Mouse (Mus musculus): ENCODE measurements around the gene Ptprk. TPM values are rescaled to one million over a fixed set of nuclear protein-coding genes. Genes with fewer than 3 reads are reported as not detected.

Ptprk gene
- polyA plus RNA-seq, 1 experiment from 2014 or later: 22.1 TPM

DNA sequence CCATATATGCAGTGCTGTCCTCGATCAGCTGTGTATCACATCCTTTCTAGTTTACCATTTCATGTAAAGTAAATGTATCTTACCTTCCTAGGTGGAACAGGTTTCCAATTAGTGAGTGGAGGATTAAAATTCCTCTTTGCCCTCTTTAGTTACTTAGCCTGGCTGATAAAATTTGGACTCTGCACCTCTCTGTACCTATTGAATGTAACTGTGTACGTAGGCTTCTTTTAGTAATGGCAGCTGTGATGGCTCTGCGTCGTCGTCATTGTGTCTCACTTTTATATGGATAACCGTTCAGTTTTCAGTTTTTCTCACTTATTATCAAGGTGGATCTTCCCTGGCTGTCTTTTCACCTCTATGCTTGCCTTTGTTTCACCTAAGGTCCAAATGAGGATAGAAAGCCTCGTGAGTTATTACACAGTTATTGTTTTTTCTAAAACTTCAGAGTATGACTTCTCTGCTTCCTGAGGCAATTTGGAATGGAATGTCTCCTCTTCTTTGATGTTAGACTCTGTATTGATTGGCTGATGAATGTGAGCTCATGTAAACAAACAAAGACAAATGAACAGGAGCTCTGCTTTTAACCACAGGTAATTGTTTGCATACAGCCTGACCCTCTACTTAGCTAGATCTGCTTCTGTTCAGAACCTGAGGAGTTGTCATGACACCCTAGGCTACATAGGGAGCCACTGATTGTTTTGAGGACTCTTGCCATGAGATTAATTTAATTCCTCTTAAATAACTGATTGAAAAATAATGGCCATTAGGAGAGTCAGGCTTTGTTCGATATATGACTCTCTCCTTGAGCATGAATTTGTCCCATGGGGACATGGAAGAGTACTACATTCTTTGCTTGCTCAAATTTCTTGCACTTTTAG is 197.3 kb downstream of the Ptprk start:
- no peaks in the 10 kb centered on the region for H3K9me3 ChIP-seq
- H3K4me1 ChIP-seq (replicated peaks): no peaks in the 10 kb centered on the region
- H3K4me3 ChIP-seq: no peak overlapping the region
- peaks cover 12% of the 10 kb centered on the region; the same call in 1 of the 2 replicates for H3K36me3 ChIP-seq
- DNase-seq (ENCODE audit: low spot score): no peak
- no peak overlapping the region for H3K27ac ChIP-seq
- WGBS: 87% methylated on average over 8 of the region's 8 CpGs
- H3K27me3 ChIP-seq (ENCODE audit: insufficient read depth, poor library complexity, severe bottlenecking): no peaks in the 10 kb centered on the region

DNA sequence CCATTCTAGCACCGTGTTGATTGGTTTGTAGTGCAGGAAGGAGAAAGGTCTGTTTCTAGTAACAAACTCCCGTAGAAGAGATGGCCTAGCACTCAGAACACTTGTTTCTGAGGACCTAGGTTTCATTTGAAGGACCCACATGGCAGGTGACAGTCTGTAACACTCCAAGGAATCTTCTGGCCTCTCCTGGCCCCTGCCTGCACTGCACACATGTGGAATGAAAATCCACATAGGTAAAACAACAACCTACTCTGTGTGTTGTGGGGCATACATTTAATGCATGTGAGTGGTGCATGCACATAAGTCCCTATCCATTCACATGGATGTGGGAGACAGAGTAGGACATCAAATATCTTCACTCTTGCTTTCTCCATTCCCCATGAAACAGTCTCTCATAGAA is 204.1 kb downstream of the Ptprk start:
- Histone ChIP-seq H3K4me1 (replicated peaks) (no peaks in the 10 kb centered on the region), H3K9me3 (no peaks in the 10 kb centered on the region), H3K4me3 (no peak overlapping the region), H3K36me3 (no peaks in the 10 kb centered on the region), H3K27me3 (ENCODE audit: insufficient read depth, poor library complexity, severe bottlenecking) (no peaks in the 10 kb centered on the region), H3K27ac (no peak overlapping the region)
- DNase-seq (ENCODE audit: low spot score): no peak
- WGBS: 90% methylated on average over 2 of the region's 2 CpGs

GRCm38 (mm10) chr10:28297531-28297930 is 222.9 kb downstream of the Ptprk start:
- WGBS: 26% methylated on average over 1 of the region's 1 CpGs
- DNase-seq (ENCODE audit: low spot score): no peak
- H3K27me3 ChIP-seq (ENCODE audit: insufficient read depth, poor library complexity, severe bottlenecking): no peaks in the 10 kb centered on the region

DNA sequence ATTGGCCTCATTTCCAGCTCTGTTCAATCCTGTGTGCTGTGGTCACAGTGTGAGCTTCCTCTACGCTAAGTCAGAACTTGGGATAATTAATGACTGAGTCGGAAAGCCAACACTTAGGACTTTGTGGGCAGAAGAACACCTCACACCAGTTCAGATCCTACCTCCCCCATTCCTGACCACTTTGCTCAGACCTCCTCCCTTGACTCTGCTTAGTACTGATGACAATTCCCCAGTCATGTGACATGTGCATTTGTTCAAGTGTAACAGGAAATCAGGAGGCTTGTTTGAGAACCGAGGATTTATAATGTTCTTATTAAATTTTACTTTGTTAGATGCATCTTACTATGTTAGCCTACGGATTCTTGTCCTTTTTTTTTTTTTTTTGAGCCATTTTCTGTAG is 224.6 kb downstream of the Ptprk start:
- no peak for DNase-seq (ENCODE audit: low spot score)
- 76% methylated on average over 4 of the region's 4 CpGs for WGBS

More at GRCm38 (mm10) chr10:28297531-28297930, 222.9 kb downstream of the Ptprk start:
- no peaks in the 10 kb centered on the region for H3K9me3 ChIP-seq
- H3K36me3 ChIP-seq: no peaks in the 10 kb centered on the region
- H3K4me3 ChIP-seq: no peak overlapping the region
- H3K27ac ChIP-seq: no peak overlapping the region
- H3K4me1 ChIP-seq (replicated peaks): 0 out of 2 replicates have a peak, but pooled peaks cover 3% of the 10 kb centered on the region

DNA sequence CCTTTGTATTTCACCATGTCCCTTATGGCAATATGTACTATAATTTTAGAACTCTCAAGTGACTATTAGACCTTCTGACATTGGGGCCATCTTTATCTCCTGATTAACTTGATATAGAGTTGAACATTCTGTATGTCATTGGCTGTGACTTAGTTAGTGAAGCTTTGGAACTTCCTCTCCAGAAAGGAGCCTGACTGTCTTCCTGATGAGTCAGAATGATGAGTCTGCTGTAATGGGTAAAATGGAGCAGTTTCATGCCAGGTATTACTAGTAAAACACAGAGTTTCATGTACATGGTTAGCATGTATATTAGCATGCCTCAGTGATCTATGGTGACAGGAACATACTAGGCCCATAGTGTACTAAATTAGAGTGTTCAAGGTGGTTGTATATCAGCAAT is 229.2 kb downstream of the Ptprk start:
- H3K27ac ChIP-seq: no peak overlapping the region
- no peak overlapping the region for H3K4me3 ChIP-seq
- no peaks in the 10 kb centered on the region for H3K27me3 ChIP-seq (ENCODE audit: insufficient read depth, poor library complexity, severe bottlenecking)
- H3K36me3 ChIP-seq: no peaks in the 10 kb centered on the region
- DNase-seq (ENCODE audit: low spot score): no peak
- H3K9me3 ChIP-seq: no peaks in the 10 kb centered on the region
- peaks cover 6% of the 10 kb centered on the region for H3K4me1 ChIP-seq (replicated peaks)

More for the DNA sequence above, 224.6 kb downstream of the Ptprk start:
- Histone ChIP-seq H3K27ac (no peak overlapping the region), H3K27me3 (ENCODE audit: insufficient read depth, poor library complexity, severe bottlenecking) (no peaks in the 10 kb centered on the region), H3K4me1 (replicated peaks) (0 out of 2 replicates have a peak, but pooled peaks cover 3% of the 10 kb centered on the region), H3K9me3 (no peaks in the 10 kb centered on the region), H3K36me3 (no peaks in the 10 kb centered on the region), H3K4me3 (no peak overlapping the region)

GRCm38 (mm10) chr10:28304292-28304875 is 229.8 kb downstream of the Ptprk start:
- Histone ChIP-seq H3K4me1 (replicated peaks) (peaks cover 6% of the 10 kb centered on the region), H3K27ac (no peak overlapping the region), H3K36me3 (no peaks in the 10 kb centered on the region), H3K9me3 (no peaks in the 10 kb centered on the region), H3K4me3 (no peak overlapping the region), H3K27me3 (ENCODE audit: insufficient read depth, poor library complexity, severe bottlenecking) (no peaks in the 10 kb centered on the region)
- 82% methylated on average over 4 of the region's 4 CpGs for WGBS
- no peak for DNase-seq (ENCODE audit: low spot score)

GRCm38 (mm10) chr10:28306451-28307086 is 231.9 kb downstream of the Ptprk start:
- Histone ChIP-seq H3K27ac (no peak overlapping the region), H3K9me3 (no peaks in the 10 kb centered on the region), H3K36me3 (no peaks in the 10 kb centered on the region), H3K4me1 (replicated peaks) (peaks cover 9% of the 10 kb centered on the region), H3K4me3 (no peak overlapping the region), H3K27me3 (ENCODE audit: insufficient read depth, poor library complexity, severe bottlenecking) (no peaks in the 10 kb centered on the region)
- no peak for DNase-seq (ENCODE audit: low spot score)
- 51% methylated on average over 6 of the region's 6 CpGs for WGBS

DNA sequence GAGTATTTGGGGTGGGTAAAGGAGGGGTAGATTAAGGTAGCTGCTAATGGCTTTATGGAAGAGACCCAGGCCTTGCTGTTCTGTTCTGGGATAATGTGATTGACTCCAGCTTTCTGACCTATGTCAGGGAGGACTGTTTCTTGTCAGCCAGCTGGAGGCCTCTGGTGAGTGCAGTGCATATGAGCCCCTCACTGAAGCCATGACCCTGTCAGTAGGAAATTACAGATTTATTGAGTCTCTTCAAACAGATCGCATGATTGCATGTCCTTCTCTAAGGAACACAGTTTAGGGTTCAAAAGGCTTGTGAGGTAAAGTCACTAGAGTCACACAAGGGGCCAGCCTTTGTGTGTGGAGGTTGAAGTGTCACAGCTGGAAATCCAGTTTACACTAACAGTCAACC is 236.7 kb downstream of the Ptprk start:
- H3K36me3 ChIP-seq: no peaks in the 10 kb centered on the region
- 57% methylated on average over 1 of the region's 1 CpGs for WGBS

GRCm38 (mm10) chr10:28322995-28323394 is 248.4 kb downstream of the Ptprk start:
- DNase-seq (ENCODE audit: low spot score): no peak
- no peaks in the 10 kb centered on the region for H3K27me3 ChIP-seq (ENCODE audit: insufficient read depth, poor library complexity, severe bottlenecking)
- no peaks in the 10 kb centered on the region for H3K36me3 ChIP-seq
- no peaks in the 10 kb centered on the region for H3K4me1 ChIP-seq (replicated peaks)
- no peak overlapping the region for H3K4me3 ChIP-seq
- no peak overlapping the region for H3K27ac ChIP-seq
- H3K9me3 ChIP-seq: no peaks in the 10 kb centered on the region
- 92% methylated on average over 2 of the region's 2 CpGs for WGBS

More for the DNA sequence above, 236.7 kb downstream of the Ptprk start:
- H3K27ac ChIP-seq: no peak overlapping the region
- no peaks in the 10 kb centered on the region for H3K9me3 ChIP-seq
- peaks cover 9% of the 10 kb centered on the region for H3K4me1 ChIP-seq (replicated peaks)
- no peak for DNase-seq (ENCODE audit: low spot score)
- H3K27me3 ChIP-seq (ENCODE audit: insufficient read depth, poor library complexity, severe bottlenecking): no peaks in the 10 kb centered on the region
- no peak overlapping the region for H3K4me3 ChIP-seq

DNA sequence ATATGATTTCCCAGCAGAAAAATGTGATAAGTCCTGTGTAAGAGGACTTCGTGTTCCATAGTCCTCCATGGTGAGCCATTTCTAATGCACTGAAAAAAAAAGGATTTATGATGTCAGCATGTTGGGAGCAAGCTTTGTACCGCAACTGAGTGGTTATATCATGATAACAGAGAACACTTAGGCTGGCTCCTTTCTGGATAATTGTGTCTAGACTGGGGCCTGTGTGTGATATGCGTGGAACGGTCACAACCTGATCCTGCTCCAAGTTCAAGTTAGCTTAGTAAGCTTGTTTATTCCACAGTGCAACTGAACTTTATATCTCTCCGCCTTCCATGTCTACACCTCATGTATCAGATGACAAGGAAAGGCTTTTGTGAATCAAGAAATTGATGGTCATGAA is 260.6 kb downstream of the Ptprk start:
- Histone ChIP-seq H3K4me3 (no peak overlapping the region), H3K27me3 (ENCODE audit: insufficient read depth, poor library complexity, severe bottlenecking) (no peaks in the 10 kb centered on the region), H3K36me3 (no peaks in the 10 kb centered on the region), H3K27ac (no peak overlapping the region), H3K4me1 (replicated peaks) (no peaks in the 10 kb centered on the region; the same call in 1 of the 2 replicates), H3K9me3 (no peaks in the 10 kb centered on the region)
- WGBS: 96% methylated on average over 5 of the region's 5 CpGs
- no peak for DNase-seq (ENCODE audit: low spot score)

DNA sequence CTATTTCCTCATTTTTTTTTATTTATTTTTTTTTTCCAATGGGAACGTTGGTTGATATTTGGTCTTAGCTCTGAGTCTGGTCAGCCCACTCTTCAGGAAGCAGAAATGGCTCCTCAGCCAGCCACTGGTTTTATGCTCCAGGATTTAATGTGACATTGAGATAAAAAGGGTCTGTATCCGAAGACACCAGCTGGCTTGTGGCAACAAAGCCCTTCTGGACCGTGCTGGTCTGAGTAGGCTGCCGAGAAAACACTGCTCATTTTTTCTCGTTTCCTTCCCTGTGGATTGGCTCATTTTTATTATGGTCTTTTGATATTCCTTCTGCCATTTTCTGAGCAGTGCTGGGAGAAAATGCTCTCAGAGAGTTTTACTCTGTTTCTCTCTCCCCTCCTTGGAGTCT is 263.9 kb downstream of the Ptprk start:
- H3K27me3 ChIP-seq (ENCODE audit: insufficient read depth, poor library complexity, severe bottlenecking): no peaks in the 10 kb centered on the region
- H3K27ac ChIP-seq: no peak overlapping the region
- no peak for DNase-seq (ENCODE audit: low spot score)
- no peak overlapping the region for H3K4me3 ChIP-seq
- WGBS: 77% methylated on average over 5 of the region's 5 CpGs
- H3K9me3 ChIP-seq: no peaks in the 10 kb centered on the region
- no peaks in the 10 kb centered on the region; the same call in 1 of the 2 replicates for H3K4me1 ChIP-seq (replicated peaks)
- no peaks in the 10 kb centered on the region for H3K36me3 ChIP-seq

GRCm38 (mm10) chr10:28345196-28345681 is 270.6 kb downstream of the Ptprk start:
- no peak for DNase-seq (ENCODE audit: low spot score)
- H3K27me3 ChIP-seq (ENCODE audit: insufficient read depth, poor library complexity, severe bottlenecking): no peaks in the 10 kb centered on the region
- H3K36me3 ChIP-seq: no peaks in the 10 kb centered on the region
- H3K9me3 ChIP-seq: no peaks in the 10 kb centered on the region
- no peak overlapping the region for H3K27ac ChIP-seq
- no peaks in the 10 kb centered on the region for H3K4me1 ChIP-seq (replicated peaks)
- WGBS: 89% methylated on average over 8 of the region's 8 CpGs
- H3K4me3 ChIP-seq: no peak overlapping the region

- 91% methylated on average over 6 of the region's 6 CpGs for WGBS
- no peaks in the 10 kb centered on the region for H3K36me3 ChIP-seq
- DNase-seq (ENCODE audit: low spot score): no peak
Measured at GRCm38 (mm10) chr10:28365291-28365690, 290.7 kb downstream of the Ptprk start.

More at GRCm38 (mm10) chr10:28365291-28365690, 290.7 kb downstream of the Ptprk start:
- H3K4me1 ChIP-seq (replicated peaks): no peaks in the 10 kb centered on the region
- no peaks in the 10 kb centered on the region for H3K9me3 ChIP-seq
- no peak overlapping the region for H3K27ac ChIP-seq
- H3K4me3 ChIP-seq: no peak overlapping the region
- no peaks in the 10 kb centered on the region for H3K27me3 ChIP-seq (ENCODE audit: insufficient read depth, poor library complexity, severe bottlenecking)

All from hindbrain, embryonic 10.5 days (tissue).